Mouse (Mus musculus): ENCODE measurements around the gene Lactb.

DNA sequence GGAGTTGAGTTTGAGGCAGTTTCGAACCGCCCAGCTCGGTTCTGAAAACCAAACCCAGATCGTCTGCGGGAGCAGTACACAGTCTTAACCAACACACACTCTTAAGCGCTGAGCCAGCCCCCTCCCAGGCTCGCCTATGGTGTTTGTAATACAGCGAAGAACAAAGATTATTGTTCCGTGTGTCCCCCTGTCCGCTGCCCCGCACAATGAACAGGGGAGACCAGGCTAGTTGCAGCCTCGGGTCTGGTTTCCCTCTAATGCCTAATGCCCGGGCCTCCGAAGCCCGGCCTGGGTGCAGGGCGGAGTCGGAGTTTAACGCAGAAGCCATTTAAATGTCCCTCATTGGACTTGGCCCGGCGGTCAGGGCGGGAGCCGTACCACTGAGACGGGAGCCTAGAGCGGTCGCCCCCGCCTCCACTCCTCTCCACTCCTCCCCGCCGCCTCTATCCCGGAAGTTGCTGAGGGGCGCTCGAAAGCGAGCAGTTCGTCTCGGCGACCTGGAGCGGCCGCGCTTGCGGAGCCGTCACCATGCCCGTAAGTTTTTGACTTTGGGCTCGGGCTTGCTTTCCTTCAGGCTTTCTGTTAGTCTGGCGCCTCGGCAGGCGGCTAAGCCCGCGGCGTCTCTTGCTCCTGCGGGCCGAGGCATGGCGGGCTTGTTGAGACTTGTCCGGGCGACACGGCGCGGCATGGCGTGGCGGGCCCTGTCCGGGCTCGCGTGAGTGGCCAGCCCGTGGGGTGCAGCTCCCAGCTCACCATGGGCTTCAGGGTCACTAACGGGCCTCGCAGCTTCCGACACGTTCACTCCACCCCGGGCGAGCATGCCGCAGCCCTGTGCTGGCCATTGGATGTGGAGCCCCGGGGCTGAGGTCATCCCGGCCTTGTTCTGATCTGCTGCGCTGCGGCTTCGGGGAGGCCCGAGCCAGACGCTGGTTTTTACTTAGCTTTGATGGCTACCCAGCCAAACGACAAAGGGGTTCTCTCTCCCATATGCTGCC lies 29.3 kb downstream of the Lactb start, which contains the start of gene Rps27l:
- TF ChIP-seq CTCF (IDR thresholded peaks at IDR 0.05; ENCODE audit: insufficient read depth, low read length), result no peak
- peak; percentile 74; the same call in 1 of the 2 replicates for TF ChIP-seq POLR2A (IDR thresholded peaks at IDR 0.05; ENCODE audit: borderline replicate concordance, extremely low read depth, low read depth, low read length)

All from lung, adult 2 months (tissue).